Mouse (Mus musculus): ENCODE data around the gene Tmem256.

Gene Tmem256

GRCm38 (mm10) chr11:69883527-69884151 lies 45.3 kb downstream of the Tmem256 start:
- no peak for DNase-seq (ENCODE audit: low spot score in 2 of 2)

GRCm38 (mm10) chr11:69884240-69884639 lies 45.9 kb downstream of the Tmem256 start:
- DNase-seq (ENCODE audit: low spot score in 2 of 2): no peak

GRCm38 (mm10) chr11:69884663-69885062 lies 46.3 kb downstream of the Tmem256 start:
- no peak for DNase-seq (ENCODE audit: low spot score in 2 of 2)

- no peak for DNase-seq (ENCODE audit: low spot score in 2 of 2)
These were observed 48.8 kb downstream of the Tmem256 start for GRCm38 (mm10) chr11:69886907-69887635.
